In the genomic region with DNA sequence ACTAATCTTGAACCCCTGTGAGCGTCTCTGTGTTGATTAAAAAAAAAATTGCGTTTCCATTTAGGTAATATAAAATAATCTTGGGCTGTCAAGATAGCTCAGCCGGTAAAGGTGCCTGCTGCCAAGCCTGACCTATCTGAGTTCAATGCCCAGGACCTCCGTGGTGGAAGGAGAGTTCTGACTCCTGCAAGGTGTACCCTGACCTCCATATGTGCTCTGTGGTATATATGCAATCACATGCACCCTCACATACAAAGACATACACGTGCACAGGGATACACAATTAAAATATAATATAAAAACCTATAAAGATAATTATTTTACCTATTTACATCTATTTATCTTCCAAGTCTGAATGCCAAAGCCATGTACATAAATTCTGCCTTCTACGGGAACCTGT, we compare ENCODE assay signal across 20 mouse cellular contexts.
DNase-seq lines count a peak whose midpoint lies in the region; ATAC-seq and TF ChIP-seq lines count a peak whose summit lies in the region.
"Had no signal": no experiment of that assay in that cellular context is flagged by ENCODE, and none has a peak within 500 bp of the region (broad histone marks: within the 10 kb centered on the region; RNA-seq: fewer than 3 reads in every experiment).

No protein-coding gene starts in this region.

- no peak overlapping the region for H3K4me3 ChIP-seq in embryonic facial prominence, embryonic 11.5 days (ENCODE audit: low read depth, low read length)
- H3K4me3 ChIP-seq in embryonic facial prominence, embryonic 10.5 days = no peak overlapping the region
- no peak overlapping the region for H3K4me3 ChIP-seq in hindbrain, embryonic 11.5 days (ENCODE audit: low read depth, low read length)
- no peak overlapping the region for H3K4me3 ChIP-seq in hindbrain, postnatal 0 days (ENCODE audit: low read length)
- H3K4me3 ChIP-seq in midbrain, embryonic 11.5 days (ENCODE audit: low read depth, low read length) = no peak overlapping the region
- H3K4me3 ChIP-seq in midbrain, embryonic 10.5 days = no peak overlapping the region
- H3K4me3 ChIP-seq: forebrain, embryonic 10.5 days; forebrain, embryonic 13.5 days; heart, adult 2 months; heart, embryonic 10.5 days; heart, embryonic 13.5 days; hindbrain, embryonic 13.5 days had no signal

- H3K4me2 ChIP-seq in embryonic facial prominence, embryonic 11.5 days (ENCODE audit: low read depth, low read length) = no peak overlapping the region
- no peak overlapping the region for H3K4me2 ChIP-seq in hindbrain, embryonic 11.5 days (replicated peaks; ENCODE audit: low read depth, low read length)
- no peak overlapping the region for H3K4me2 ChIP-seq in hindbrain, postnatal 0 days (ENCODE audit: low read depth, low read length)
- no peak overlapping the region for H3K4me2 ChIP-seq in midbrain, embryonic 11.5 days
- H3K4me2 ChIP-seq: forebrain, embryonic 13.5 days; heart, embryonic 13.5 days; hindbrain, embryonic 13.5 days had no signal

- H3K9ac ChIP-seq in embryonic facial prominence, embryonic 11.5 days (replicated peaks; ENCODE audit: low read length) = no peak overlapping the region
- no peak overlapping the region for H3K9ac ChIP-seq in hindbrain, embryonic 11.5 days (ENCODE audit: low read depth, low read length)
- no peak overlapping the region for H3K9ac ChIP-seq in hindbrain, postnatal 0 days (replicated peaks; ENCODE audit: low read length)
- no peak overlapping the region for H3K9ac ChIP-seq in midbrain, embryonic 11.5 days (ENCODE audit: low read length)
- H3K9ac ChIP-seq: forebrain, embryonic 13.5 days; heart, embryonic 13.5 days; hindbrain, embryonic 13.5 days had no signal

- 78% methylated on average over 6 of the region's 6 CpGs for WGBS in embryonic facial prominence, embryonic 11.5 days
- 78% methylated on average over 6 of the region's 6 CpGs for WGBS in embryonic facial prominence, embryonic 10.5 days
- 77% methylated on average over 6 of the region's 6 CpGs for WGBS in hindbrain, embryonic 11.5 days
- WGBS in hindbrain, postnatal 0 days = 73% methylated on average over 6 of the region's 6 CpGs
- 82% methylated on average over 6 of the region's 6 CpGs for WGBS in midbrain, embryonic 11.5 days
- WGBS in midbrain, embryonic 10.5 days = 79% methylated on average over 6 of the region's 6 CpGs

- H3K4me1 ChIP-seq in embryonic facial prominence, embryonic 11.5 days (ENCODE audit: control insufficient read depth, insufficient read depth, low read length) = no peaks in the 10 kb centered on the region
- no peaks in the 10 kb centered on the region for H3K4me1 ChIP-seq in embryonic facial prominence, embryonic 10.5 days
- H3K4me1 ChIP-seq in hindbrain, embryonic 11.5 days (replicated peaks; ENCODE audit: control insufficient read depth, insufficient read depth, low read length) = no peaks in the 10 kb centered on the region
- no peaks in the 10 kb centered on the region for H3K4me1 ChIP-seq in hindbrain, postnatal 0 days (ENCODE audit: insufficient read depth, low read length)
- H3K4me1 ChIP-seq in midbrain, embryonic 11.5 days (ENCODE audit: control insufficient read depth, insufficient read depth, low read length) = no peaks in the 10 kb centered on the region
- H3K4me1 ChIP-seq in midbrain, embryonic 10.5 days = no peaks in the 10 kb centered on the region
- H3K4me1 ChIP-seq: forebrain, embryonic 10.5 days; forebrain, embryonic 13.5 days; hindbrain, embryonic 13.5 days had no signal

- no peaks in the 10 kb centered on the region for H3K36me3 ChIP-seq in embryonic facial prominence, embryonic 11.5 days (replicated peaks; ENCODE audit: control insufficient read depth, insufficient read depth, low read depth, low read length)
- no peaks in the 10 kb centered on the region for H3K36me3 ChIP-seq in embryonic facial prominence, embryonic 10.5 days (replicated peaks)
- no peaks in the 10 kb centered on the region for H3K36me3 ChIP-seq in hindbrain, embryonic 11.5 days (ENCODE audit: control insufficient read depth, insufficient read depth, low read length)
- H3K36me3 ChIP-seq in hindbrain, postnatal 0 days (ENCODE audit: insufficient read depth, low read length) = no peaks in the 10 kb centered on the region
- H3K36me3 ChIP-seq in midbrain, embryonic 11.5 days (ENCODE audit: control insufficient read depth, insufficient read depth, low read length) = no peaks in the 10 kb centered on the region
- no peaks in the 10 kb centered on the region for H3K36me3 ChIP-seq in midbrain, embryonic 10.5 days
- H3K36me3 ChIP-seq: forebrain, embryonic 10.5 days; hindbrain, embryonic 13.5 days had no signal

- TF ChIP-seq CTCF in hindbrain, postnatal 0 days (IDR thresholded peaks at IDR 0.05; ENCODE audit: low read depth) = no peak

- H3K9me3 ChIP-seq in embryonic facial prominence, embryonic 11.5 days (replicated peaks; ENCODE audit: control insufficient read depth, low read length) = no peaks in the 10 kb centered on the region
- no peaks in the 10 kb centered on the region for H3K9me3 ChIP-seq in embryonic facial prominence, embryonic 10.5 days
- no peaks in the 10 kb centered on the region for H3K9me3 ChIP-seq in hindbrain, embryonic 11.5 days (ENCODE audit: control insufficient read depth, low read length)
- no peaks in the 10 kb centered on the region for H3K9me3 ChIP-seq in hindbrain, postnatal 0 days (ENCODE audit: low read length)
- no peaks in the 10 kb centered on the region for H3K9me3 ChIP-seq in midbrain, embryonic 11.5 days (ENCODE audit: control insufficient read depth, low read length)
- H3K9me3 ChIP-seq in midbrain, embryonic 10.5 days (replicated peaks) = no peaks in the 10 kb centered on the region
- H3K9me3 ChIP-seq: forebrain, embryonic 10.5 days; forebrain, embryonic 13.5 days; heart, embryonic 10.5 days; heart, embryonic 13.5 days; hindbrain, embryonic 13.5 days had no signal

- DNase-seq in embryonic facial prominence, embryonic 11.5 days (ENCODE audit: low spot score) = no peak
- no peak for DNase-seq in embryonic facial prominence, embryonic 10.5 days (ENCODE audit: low spot score)
- no peak for DNase-seq in hindbrain, embryonic 11.5 days (ENCODE audit: low spot score)
- no peak for DNase-seq in hindbrain, postnatal 0 days (ENCODE audit: low spot score)
- DNase-seq in midbrain, embryonic 11.5 days (ENCODE audit: low spot score, missing footprints) = no peak
- no peak for DNase-seq in midbrain, embryonic 10.5 days (ENCODE audit: low spot score)
- DNase-seq: adrenal gland, adult 2 months; cerebellum, adult 11 months; cerebellum, adult 9-11 months; cerebellum, postnatal 25 days; gastrocnemius, postnatal 25 days; heart, adult 2 months; kidney, adult 11 months had no signal

- H3K27ac ChIP-seq in embryonic facial prominence, embryonic 11.5 days (replicated peaks; ENCODE audit: low read depth, low read length) = no peak overlapping the region
- H3K27ac ChIP-seq in embryonic facial prominence, embryonic 10.5 days (replicated peaks) = no peak overlapping the region
- H3K27ac ChIP-seq in hindbrain, embryonic 11.5 days (ENCODE audit: low read depth, low read length) = no peak overlapping the region
- H3K27ac ChIP-seq in hindbrain, postnatal 0 days = no peak overlapping the region
- H3K27ac ChIP-seq in midbrain, embryonic 11.5 days (ENCODE audit: low read depth, low read length) = no peak overlapping the region
- no peak overlapping the region for H3K27ac ChIP-seq in midbrain, embryonic 10.5 days (replicated peaks)
- H3K27ac ChIP-seq: forebrain, embryonic 10.5 days; forebrain, embryonic 13.5 days; heart, adult 2 months; heart, embryonic 10.5 days; heart, embryonic 13.5 days; hindbrain, embryonic 13.5 days had no signal

- no peaks in the 10 kb centered on the region for H3K27me3 ChIP-seq in embryonic facial prominence, embryonic 11.5 days (ENCODE audit: control insufficient read depth, insufficient read depth, low read length)
- H3K27me3 ChIP-seq in embryonic facial prominence, embryonic 10.5 days (replicated peaks; ENCODE audit: low read depth, poor library complexity, severe bottlenecking) = no peaks in the 10 kb centered on the region
- H3K27me3 ChIP-seq in hindbrain, embryonic 11.5 days (ENCODE audit: control insufficient read depth, insufficient read depth, low read length) = no peaks in the 10 kb centered on the region
- no peaks in the 10 kb centered on the region for H3K27me3 ChIP-seq in hindbrain, postnatal 0 days (ENCODE audit: insufficient read depth, low read length)
- H3K27me3 ChIP-seq in midbrain, embryonic 11.5 days (ENCODE audit: control insufficient read depth, insufficient read depth, low read length) = no peaks in the 10 kb centered on the region
- H3K27me3 ChIP-seq in midbrain, embryonic 10.5 days (ENCODE audit: low read depth, poor library complexity, severe bottlenecking) = no peaks in the 10 kb centered on the region
- H3K27me3 ChIP-seq: forebrain, embryonic 13.5 days; heart, embryonic 13.5 days; hindbrain, embryonic 13.5 days; Patski had no signal

- peak; percentile 67; the same call in 1 of the 2 replicates for ATAC-seq in embryonic facial prominence, embryonic 11.5 days (replicated peaks; ENCODE audit: insufficient number of reproducible peaks, low FRiP score, low TSS enrichment, low read depth)
- 0 out of 2 replicates have a peak, but pooled peaks have one; percentile 19 for ATAC-seq in hindbrain, embryonic 11.5 days (ENCODE audit: low FRiP score)
- ATAC-seq in hindbrain, postnatal 0 days = no peak
- peak; percentile 33; the same call in 1 of the 2 replicates for ATAC-seq in midbrain, embryonic 11.5 days (ENCODE audit: low FRiP score)
- ATAC-seq: hindbrain, embryonic 16.5 days; Patski had no signal
